Mouse (Mus musculus): ENCODE results near the gene Gpr162.

DNA sequence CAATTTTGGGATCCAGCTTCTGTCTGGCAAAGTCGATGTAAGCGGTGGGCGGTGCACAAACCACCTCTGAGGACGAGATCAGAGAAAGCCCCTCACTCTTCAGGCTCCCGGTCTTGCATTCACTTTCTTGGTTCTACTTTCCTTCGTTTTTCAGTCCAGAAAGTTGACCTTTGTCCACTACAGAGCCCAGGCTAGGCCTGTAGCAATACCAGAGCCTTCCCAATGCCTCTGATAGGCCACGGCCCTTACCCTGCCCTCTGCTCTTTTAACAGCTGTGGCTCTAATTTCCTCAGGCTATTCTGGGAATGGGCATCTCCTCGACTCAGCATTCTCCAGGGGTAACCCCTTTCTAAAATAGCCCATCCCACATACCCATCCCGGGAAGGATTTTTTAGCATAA is 50.9 kb downstream of the Gpr162 start:
- TF ChIP-seq ZNF384 (IDR thresholded peaks at IDR 0.05; ENCODE audit: low read depth, low read length), result no peak
- TF ChIP-seq ZC3H11A (IDR thresholded peaks at IDR 0.05; ENCODE audit: borderline replicate concordance, low read depth, low read length), result no peak
- no peak for TF ChIP-seq CHD2 (IDR thresholded peaks at IDR 0.05; ENCODE audit: low read depth, low read length)
- no peak for TF ChIP-seq HCFC1 (IDR thresholded peaks at IDR 0.05; ENCODE audit: borderline replicate concordance, insufficient read depth, low read length)
- no peak for TF ChIP-seq MAFK (IDR thresholded peaks at IDR 0.05; ENCODE audit: insufficient read depth, low read depth, low read length)

Data from ES-E14 (cell line).